In the genomic region with DNA sequence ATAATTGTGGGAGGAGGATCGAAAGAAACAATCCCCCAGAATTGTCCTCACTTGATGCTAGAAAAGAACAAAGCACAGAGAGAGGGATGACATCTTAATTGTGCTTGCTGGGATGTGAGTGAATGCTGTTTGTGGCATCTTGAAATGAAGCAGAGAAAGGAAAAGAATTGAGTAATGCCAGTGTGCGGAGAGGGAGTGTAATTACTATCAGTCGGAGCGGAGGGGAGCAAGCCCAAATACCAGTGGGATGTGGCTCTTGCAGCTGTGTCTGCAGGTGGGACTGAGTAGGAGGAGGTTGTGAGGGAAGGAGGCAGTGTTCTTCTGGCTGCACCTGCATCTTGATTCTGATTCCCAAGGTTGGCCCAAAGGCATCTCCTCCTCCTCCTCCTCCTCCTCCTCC, we compare ENCODE assay signal across 16 mouse cellular contexts.
"Had no signal": no experiment of that assay in that cellular context is flagged by ENCODE, and none has a peak within 500 bp of the region (broad histone marks: within the 10 kb centered on the region; RNA-seq: fewer than 3 reads in every experiment).

No protein-coding gene starts in this region.

- H3K27ac ChIP-seq: kidney, embryonic 15.5 days; limb, embryonic 12.5 days; limb, embryonic 15.5 days; liver, embryonic 14.5 days; macrophage had no signal

- H3K9me3 ChIP-seq: kidney, embryonic 15.5 days; limb, embryonic 12.5 days; limb, embryonic 15.5 days; midbrain, embryonic 13.5 days had no signal

- H3K27me3 ChIP-seq: kidney, embryonic 15.5 days; limb, embryonic 12.5 days; limb, embryonic 15.5 days; midbrain, embryonic 13.5 days had no signal

- DNase-seq: kidney, postnatal 10 days; kidney, postnatal 36 days; layer of hippocampus, postnatal 36 days; left cerebral cortex, postnatal 4 days; liver, postnatal 0 days; lung, embryonic 14.5 days; thymus, adult 18-20 months; thymus, postnatal 36 days had no signal

- H3K36me3 ChIP-seq: kidney, embryonic 15.5 days; limb, embryonic 12.5 days; limb, embryonic 15.5 days; midbrain, embryonic 13.5 days had no signal

- H3K4me3 ChIP-seq: kidney, embryonic 15.5 days; limb, embryonic 12.5 days; limb, embryonic 15.5 days; midbrain, embryonic 13.5 days had no signal

- H3K4me2 ChIP-seq: kidney, embryonic 15.5 days; limb, embryonic 12.5 days; limb, embryonic 15.5 days; liver, embryonic 11.5 days; lung, embryonic 14.5 days; midbrain, embryonic 13.5 days had no signal

- H3K9ac ChIP-seq: kidney, embryonic 15.5 days; limb, embryonic 12.5 days; limb, embryonic 15.5 days; liver, embryonic 14.5 days; liver, postnatal 0 days; lung, embryonic 14.5 days; midbrain, embryonic 13.5 days had no signal

- H3K4me1 ChIP-seq: kidney, embryonic 15.5 days; limb, embryonic 15.5 days had no signal

- ATAC-seq: liver, postnatal 0 days; lung, postnatal 0 days; midbrain, embryonic 13.5 days had no signal
